Mouse (Mus musculus) gastrocnemius, postnatal 25 days (tissue): ENCODE results near the gene Mboat1. TPM values are rescaled to one million over a fixed set of nuclear protein-coding genes. Genes with fewer than 3 reads are reported as not detected.

ENCODE experiments used
- DNase-seq: peaks from one replicate; pipeline ENCODE4 v3.0.0; 2022
- total RNA-seq, 2 experiments: library from RNA; stranded (reverse); gene quantifications; 1 replicate in 1 of 2; 2 replicates in 1 of 2; pipeline ENCODE4 v1.2.3; 2021

Gene Mboat1
- total RNA-seq, 2 experiments from 2014 or later, result 1.7 to 2.5 TPM

- no peak for DNase-seq
These were observed 49.7 kb downstream of the Mboat1 start for GRCm38 (mm10) chr13:30185959-30186358.

- DNase-seq, result no peak
These were observed 50.2 kb downstream of the Mboat1 start for GRCm38 (mm10) chr13:30186456-30186855.

GRCm38 (mm10) chr13:30192031-30192716 lies 55.9 kb downstream of the Mboat1 start:
- DNase-seq, result no peak

GRCm38 (mm10) chr13:30193363-30193762 lies 57.1 kb downstream of the Mboat1 start:
- DNase-seq, result no peak

GRCm38 (mm10) chr13:30194834-30195233 lies 58.5 kb downstream of the Mboat1 start:
- DNase-seq, result no peak

GRCm38 (mm10) chr13:30196661-30197060 lies 60.4 kb downstream of the Mboat1 start:
- DNase-seq, result no peak

- DNase-seq, result no peak
These were observed 61.8 kb downstream of the Mboat1 start for GRCm38 (mm10) chr13:30198101-30198570.

- no peak for DNase-seq
These were observed 63.5 kb downstream of the Mboat1 start for GRCm38 (mm10) chr13:30199821-30200220.

- no peak for DNase-seq
These were observed 64.4 kb downstream of the Mboat1 start for GRCm38 (mm10) chr13:30200737-30201136.

- no peak for DNase-seq
These were observed 66.7 kb downstream of the Mboat1 start for GRCm38 (mm10) chr13:30203018-30203417.

GRCm38 (mm10) chr13:30208176-30208575 lies 71.9 kb downstream of the Mboat1 start:
- no peak for DNase-seq

GRCm38 (mm10) chr13:30213276-30213675 lies 77.0 kb downstream of the Mboat1 start:
- DNase-seq, result no peak

- no peak for DNase-seq
These were observed 81.5 kb downstream of the Mboat1 start for GRCm38 (mm10) chr13:30217588-30218371.

- no peak for DNase-seq
These were observed 83.3 kb downstream of the Mboat1 start for GRCm38 (mm10) chr13:30219597-30219996.

GRCm38 (mm10) chr13:30221316-30221715 lies 85.0 kb downstream of the Mboat1 start:
- no peak for DNase-seq

GRCm38 (mm10) chr13:30224114-30224513 lies 87.8 kb downstream of the Mboat1 start:
- no peak for DNase-seq

GRCm38 (mm10) chr13:30224659-30225058 lies 88.4 kb downstream of the Mboat1 start:
- no peak for DNase-seq

GRCm38 (mm10) chr13:30228762-30229161 lies 92.5 kb downstream of the Mboat1 start:
- DNase-seq, result no peak

GRCm38 (mm10) chr13:30229625-30230139 lies 93.4 kb downstream of the Mboat1 start:
- DNase-seq, result no peak

- no peak for DNase-seq
These were observed 98.9 kb downstream of the Mboat1 start for GRCm38 (mm10) chr13:30235056-30235750.

- DNase-seq, result no peak
These were observed 103.1 kb downstream of the Mboat1 start for GRCm38 (mm10) chr13:30239396-30239795.

GRCm38 (mm10) chr13:30245573-30245972 lies 109.3 kb downstream of the Mboat1 start:
- no peak for DNase-seq
